Mouse (Mus musculus) cerebellum, adult 2 months (tissue): ENCODE data around the gene Acpp.

Source experiments
- CTCF ChIP-seq: fragments of 200-500 bp; IDR thresholded peaks from 2 replicates; pipeline ENCODE4 v1.5.1; 2011; ENCODE audit warnings: low read depth, mild to moderate bottlenecking, control low read depth, low read length, moderate library complexity, borderline replicate concordance; ENCODE audit not compliant: insufficient read depth
- POLR2A ChIP-seq: fragments of 200-500 bp; IDR thresholded peaks from 2 replicates; pipeline ENCODE4 v1.6.1; 2011; ENCODE audit warnings: low read length, control low read depth, borderline replicate concordance; ENCODE audit not compliant: insufficient read depth

DNA sequence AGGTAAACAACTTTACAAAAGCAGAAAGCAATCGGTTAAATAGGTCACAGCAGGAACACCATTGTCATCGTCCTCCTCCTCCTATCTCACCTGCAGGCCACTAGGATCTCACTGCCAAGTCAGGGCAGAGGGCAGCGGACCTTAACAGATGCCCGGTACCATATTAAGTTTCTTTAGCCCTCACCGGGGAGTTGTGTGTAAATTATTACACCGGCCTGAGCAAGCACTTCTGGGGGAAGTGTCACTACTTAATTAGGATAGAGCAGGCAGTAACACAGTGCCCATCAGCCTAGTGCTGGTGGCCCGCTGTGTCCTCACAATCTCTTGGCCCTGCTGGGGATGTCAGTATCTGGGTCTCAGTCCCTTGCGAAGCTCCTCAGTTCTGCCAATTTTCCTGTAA lies 55.0 kb downstream of the Acpp start:
- TF ChIP-seq CTCF (no peak), POLR2A (no peak)
